Mouse (Mus musculus) brain, adult 2 months (tissue): ENCODE results near the gene Mecp2.
A peak's percentile ranks its signal among the peaks of the same experiment; 100 is the strongest.

Source experiments
- DNase-seq: peaks from one replicate; pipeline ENCODE4 v3.0.0; 2011; ENCODE audit warnings: low read depth, low spot score

Mecp2 gene

DNA sequence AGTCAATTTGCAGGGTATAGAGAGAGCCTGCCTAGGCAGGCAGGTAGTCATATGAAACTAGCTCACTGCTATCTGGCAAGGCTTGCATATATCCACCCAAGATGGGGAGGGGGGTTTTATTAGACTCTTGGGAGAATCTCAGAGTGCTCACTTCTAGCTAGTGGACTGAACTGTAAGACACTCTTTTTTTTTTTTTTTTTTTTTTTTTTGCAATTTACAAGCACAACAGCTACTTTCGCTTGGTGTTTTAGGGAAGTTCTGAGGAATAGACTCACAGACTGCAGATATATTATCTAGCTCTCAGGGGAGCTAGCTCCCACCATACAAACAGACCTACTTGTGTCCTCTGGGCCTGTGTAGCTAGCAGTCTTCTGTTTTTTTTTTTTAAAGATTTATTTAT, 120.6 kb downstream of the Mecp2 start:
- no peak for DNase-seq

- no peak for DNase-seq
These were observed 127.1 kb downstream of the Mecp2 start for GRCm38 (mm10) chrX:74008063-74008462.

DNA sequence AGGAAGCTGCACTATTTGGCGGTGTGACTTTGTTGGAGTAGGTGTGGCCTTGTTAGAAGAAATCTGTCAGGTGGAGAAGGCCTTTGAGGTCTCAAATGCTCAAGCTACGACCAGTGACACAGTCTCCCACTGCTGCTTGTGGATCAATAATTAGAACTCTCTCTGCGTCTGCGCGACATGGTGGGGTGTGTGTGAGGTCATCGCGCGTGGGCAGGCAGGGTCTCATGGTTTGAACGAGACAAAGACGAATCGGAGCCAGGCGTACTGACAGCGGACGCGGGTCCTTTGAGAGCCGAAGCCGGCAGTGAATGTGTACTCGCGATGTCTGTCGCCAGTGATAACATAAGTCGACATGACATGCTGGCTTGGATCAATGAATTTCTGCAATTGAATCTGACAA, 128.8 kb downstream of the Mecp2 start:
- DNase-seq: no peak

DNA sequence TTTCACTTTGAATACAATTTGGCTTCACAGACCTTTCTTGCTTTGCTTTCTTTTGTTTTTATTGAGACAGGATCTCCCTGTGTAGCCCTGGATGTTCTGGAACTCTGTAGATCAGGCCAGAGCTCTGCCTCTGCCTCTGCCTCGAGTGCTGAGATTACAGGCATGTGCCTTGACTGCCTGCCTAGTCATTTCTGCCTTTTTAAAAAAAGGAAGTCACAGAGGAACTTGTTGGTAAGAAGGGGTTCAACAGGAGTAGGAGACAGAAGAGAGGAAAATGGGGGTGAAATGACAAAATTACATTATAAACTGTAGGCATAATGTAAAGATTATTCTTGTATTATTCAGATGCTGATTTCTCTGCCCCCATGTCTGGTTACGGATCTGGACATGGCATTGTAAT, 131.5 kb downstream of the Mecp2 start:
- no peak for DNase-seq

GRCm38 (mm10) chrX:74001024-74001423, 134.1 kb downstream of the Mecp2 start:
- DNase-seq: no peak

DNA sequence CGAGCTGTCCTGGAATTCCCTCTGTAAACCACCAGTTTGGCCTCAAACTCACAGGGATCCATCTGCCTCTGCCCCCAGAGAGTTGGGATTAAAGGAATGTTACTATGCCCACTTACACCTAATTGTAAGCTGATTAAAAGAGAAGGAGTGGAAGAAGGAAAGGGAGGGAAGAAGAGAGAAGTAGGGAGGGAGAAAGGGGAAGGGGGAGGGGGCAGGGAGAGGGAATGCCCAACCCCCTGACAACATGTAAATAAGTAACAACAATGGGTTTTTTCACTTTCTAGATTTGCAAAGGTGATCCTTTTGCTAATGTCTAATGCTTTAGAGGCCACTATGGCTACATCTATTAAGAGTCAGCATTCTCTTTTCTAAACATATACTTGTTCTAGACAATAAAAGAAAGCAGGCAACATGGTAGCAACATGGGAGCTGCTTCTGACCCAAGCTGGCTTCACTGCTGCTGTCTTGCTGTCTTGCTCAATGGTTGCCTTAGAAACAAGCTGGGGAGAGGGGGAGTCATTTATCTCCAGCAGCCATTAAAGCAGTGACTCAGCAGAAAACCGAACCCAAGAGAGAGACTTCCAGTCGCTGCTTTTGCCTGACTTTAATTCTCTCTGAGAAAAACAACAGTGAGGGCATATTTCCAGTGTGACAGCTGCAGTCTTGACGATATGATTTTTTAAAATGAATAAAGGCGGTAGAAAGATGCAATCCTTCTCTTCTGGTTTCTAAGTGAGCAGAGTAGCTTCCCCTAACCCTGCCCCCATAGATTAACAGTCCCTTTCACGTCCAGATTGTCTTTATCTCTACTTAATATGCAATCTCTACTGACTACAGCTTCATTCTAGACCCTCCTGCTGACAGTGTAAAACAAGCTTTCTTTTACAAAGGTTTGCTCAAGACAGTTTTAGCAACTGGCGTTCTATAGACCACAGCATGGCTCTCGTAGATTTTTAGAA, 136.0 kb downstream of the Mecp2 start:
- DNase-seq: peak; percentile 89

DNA sequence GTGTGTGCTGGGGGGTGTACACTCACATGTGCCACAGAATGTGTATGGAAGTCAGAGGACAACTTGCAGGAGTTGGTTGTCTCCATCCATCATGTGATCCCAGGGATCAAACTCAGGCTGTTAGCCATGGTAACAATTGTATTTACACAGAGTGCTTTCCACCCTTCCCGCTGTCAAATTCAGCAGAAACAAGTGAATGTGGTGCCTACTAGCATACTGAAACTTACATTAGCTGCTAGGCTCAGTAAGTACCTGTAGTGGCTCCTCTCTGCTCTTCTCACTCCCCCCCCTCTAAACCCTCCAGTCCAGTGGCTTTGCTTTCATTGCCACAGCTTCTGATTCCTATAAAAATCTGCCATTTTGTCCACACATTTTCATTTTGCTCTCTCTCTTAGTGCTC, 157.4 kb downstream of the Mecp2 start:
- DNase-seq: no peak
